Comparison of ENCODE assay signal across 25 mouse cellular contexts in genomic region chr13:85154746-85155145, GRCm38 (mm10).
"Had no signal": no experiment of that assay in that cellular context is flagged by ENCODE, and none has a peak within 500 bp of the region (broad histone marks: within the 10 kb centered on the region; RNA-seq: fewer than 3 reads in every experiment).

No protein-coding gene starts in this region.

- H3K4me2 ChIP-seq: limb, embryonic 13.5 days; liver, embryonic 12.5 days; liver, embryonic 15.5 days; lung, embryonic 15.5 days; stomach, embryonic 15.5 days had no signal

- H3K9ac ChIP-seq: limb, embryonic 13.5 days; liver, embryonic 12.5 days; liver, embryonic 15.5 days; lung, embryonic 15.5 days; stomach, embryonic 15.5 days had no signal

- H3K36me3 ChIP-seq: limb, embryonic 10.5 days; limb, embryonic 13.5 days; liver, embryonic 12.5 days; liver, embryonic 15.5 days; lung, embryonic 15.5 days; midbrain, embryonic 10.5 days; stomach, embryonic 15.5 days had no signal

- H3K9me3 ChIP-seq: limb, embryonic 10.5 days; limb, embryonic 13.5 days; liver, embryonic 12.5 days; liver, embryonic 15.5 days; lung, embryonic 15.5 days; megakaryocyte, embryonic 14.5 days; midbrain, embryonic 10.5 days; stomach, embryonic 15.5 days had no signal

- H3K27me3 ChIP-seq: limb, embryonic 13.5 days; liver, embryonic 12.5 days; liver, embryonic 15.5 days; lung, embryonic 15.5 days; megakaryocyte, embryonic 14.5 days; stomach, embryonic 15.5 days had no signal

- DNase-seq: kidney, adult 18-20 months; kidney, adult 9 months; kidney, postnatal 25 days; layer of hippocampus, adult 9-11 months; liver; lung, adult 18-20 months; lung, postnatal 10 days; lung, postnatal 36 days; retina, postnatal 1 day; right cerebral cortex, postnatal 25 days; spleen, adult 18-20 months; thymus, adult 2 months; thymus, postnatal 14 days; thymus, postnatal 4 days had no signal

- H3K4me1 ChIP-seq: limb, embryonic 10.5 days; limb, embryonic 13.5 days; liver, embryonic 12.5 days; liver, embryonic 15.5 days; lung, embryonic 15.5 days; megakaryocyte, embryonic 14.5 days; midbrain, embryonic 10.5 days; stomach, embryonic 15.5 days had no signal

- H3K27ac ChIP-seq: layer of hippocampus, adult 2 months; limb, embryonic 10.5 days; limb, embryonic 13.5 days; liver, embryonic 12.5 days; liver, embryonic 15.5 days; lung, embryonic 15.5 days; midbrain, embryonic 10.5 days; stomach, embryonic 15.5 days had no signal

- ATAC-seq: inflammation-experienced regulatory T-cells, adult 6 months; intestine, embryonic 16.5 days; liver, embryonic 12.5 days had no signal

- H3K4me3 ChIP-seq: layer of hippocampus, adult 2 months; limb, embryonic 10.5 days; limb, embryonic 13.5 days; liver, embryonic 12.5 days; liver, embryonic 15.5 days; lung, embryonic 15.5 days; megakaryocyte, embryonic 14.5 days; midbrain, embryonic 10.5 days; stomach, embryonic 15.5 days had no signal
